Mouse (Mus musculus) megakaryocyte progenitor cell, adult 5-6 weeks (primary cell): ENCODE data around the gene Rnaseh2b. TPM values are rescaled to one million over a fixed set of nuclear protein-coding genes. Genes with fewer than 3 reads are reported as not detected.

Experiments used
- ATAC-seq: replicated peaks from 2 replicates; pipeline ENCODE4 v1.8.0; 2016; ENCODE audit warnings: mild to moderate bottlenecking, moderate TSS enrichment, inconsistent platforms; ENCODE audit not compliant: poor library complexity
- total RNA-seq, 2 experiments: library from RNA; stranded (forward) in 1 of 2; stranded (reverse) in 1 of 2; fragments of 157-497, 149-512 nt in 1 of 2; fragments of 200-1000 nt in 1 of 2; gene quantifications; 2 replicates each; pipeline versions ENCODE4 v1.2.3 to v1.2.4; 2015 to 2017

The Rnaseh2b gene
- total RNA-seq, 2 experiments from 2014 or later = 75.4 to 100 TPM

- ATAC-seq = peak; percentile 58
These were observed 19.3 kb downstream of the Rnaseh2b start for GRCm38 (mm10) chr14:62311672-62312071.

DNA sequence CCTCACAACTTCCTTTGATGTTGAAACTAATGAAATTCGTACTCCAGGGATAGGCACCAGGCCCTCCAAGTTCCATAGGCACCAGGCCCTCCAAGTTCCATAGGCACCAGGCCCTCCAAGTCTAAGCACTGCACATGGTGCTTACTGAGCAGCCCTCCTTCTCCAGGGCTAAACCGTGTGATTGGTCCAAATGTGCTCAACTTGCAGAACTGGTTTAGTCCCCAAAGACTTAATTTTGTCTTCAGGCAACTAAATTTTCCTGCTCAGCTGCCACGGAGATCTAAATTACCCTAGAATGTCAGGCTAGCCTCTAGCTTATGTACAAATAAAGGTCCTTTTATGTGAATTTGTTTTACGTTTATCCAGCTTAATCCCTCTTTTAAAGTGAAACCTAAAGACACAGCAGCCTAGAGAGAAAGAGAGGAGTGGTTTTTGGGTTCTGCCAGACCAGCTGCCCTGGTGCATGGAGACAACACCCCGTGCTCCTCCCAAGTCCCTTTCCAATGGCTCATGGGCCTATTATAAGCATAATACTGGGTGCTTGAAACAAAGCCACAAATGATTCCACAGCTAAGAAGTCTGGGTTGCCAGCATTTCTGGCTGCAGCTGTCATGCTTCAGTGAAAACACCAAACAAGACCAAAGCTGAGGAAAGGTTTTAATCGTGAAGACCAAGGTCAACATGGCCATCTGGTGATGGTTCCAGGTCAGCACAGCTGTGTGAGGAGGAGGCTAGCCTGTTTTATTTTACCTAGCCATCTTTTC lies 30.4 kb downstream of the Rnaseh2b start:
- ATAC-seq = no peak

DNA sequence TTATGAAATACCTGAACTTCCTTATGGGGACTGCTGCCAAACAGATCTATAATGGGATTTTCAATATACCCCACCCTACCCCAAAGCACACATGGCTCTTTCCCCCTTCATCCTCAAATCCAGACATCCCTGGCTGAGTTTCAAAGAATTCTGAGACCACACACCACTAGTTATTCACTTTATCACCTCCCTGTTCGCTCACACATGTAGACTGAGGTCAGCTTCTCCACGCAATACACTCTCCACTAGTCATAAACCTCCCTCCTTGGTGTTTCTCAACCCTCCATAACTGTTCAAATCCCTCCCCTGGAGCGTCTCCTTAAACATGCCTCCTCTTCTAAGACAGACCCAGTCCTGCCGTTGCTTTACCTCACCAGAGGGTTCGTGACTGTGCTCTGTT lies 31.1 kb downstream of the Rnaseh2b start:
- ATAC-seq = no peak

GRCm38 (mm10) chr14:62324943-62325342 lies 32.6 kb downstream of the Rnaseh2b start:
- ATAC-seq = no peak

DNA sequence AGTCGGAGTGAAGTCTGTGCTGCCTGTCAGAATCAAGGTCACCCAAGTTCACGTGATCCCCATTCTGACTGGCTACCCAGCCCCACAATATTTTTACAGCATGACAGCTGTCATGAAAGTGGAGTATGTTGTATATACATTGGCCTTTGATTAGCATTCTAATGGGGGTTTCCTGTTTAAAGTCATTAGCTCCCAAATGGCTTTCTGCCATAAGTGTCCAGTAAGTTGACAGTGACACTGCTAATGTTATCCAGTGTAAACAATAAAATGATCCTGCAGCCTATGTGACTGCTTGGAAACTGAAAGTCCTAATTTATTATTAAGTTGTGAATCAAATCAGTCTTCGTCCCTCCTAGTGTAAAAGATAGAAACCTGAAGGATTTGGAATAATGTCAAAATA lies 33.6 kb downstream of the Rnaseh2b start:
- no peak for ATAC-seq

DNA sequence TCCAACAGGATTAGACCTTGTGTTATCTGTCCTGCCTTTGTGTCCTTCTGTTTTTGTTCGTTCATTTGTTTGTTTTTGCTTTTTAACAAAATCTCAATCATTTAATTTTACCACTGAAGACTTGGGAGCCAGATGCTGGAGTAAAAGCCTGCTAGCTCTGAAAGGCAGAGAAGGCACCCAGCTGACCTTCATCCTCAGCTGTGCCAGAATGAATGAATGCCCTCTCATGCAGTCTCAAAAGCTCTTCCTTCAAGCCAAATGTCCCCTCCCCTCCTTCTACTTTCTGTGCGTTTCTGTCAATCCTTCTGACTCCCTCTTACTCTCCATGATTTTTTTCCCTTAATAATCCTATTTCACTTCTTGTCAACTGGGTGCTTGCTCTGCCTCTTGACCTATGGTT lies 34.8 kb downstream of the Rnaseh2b start:
- ATAC-seq = no peak

DNA sequence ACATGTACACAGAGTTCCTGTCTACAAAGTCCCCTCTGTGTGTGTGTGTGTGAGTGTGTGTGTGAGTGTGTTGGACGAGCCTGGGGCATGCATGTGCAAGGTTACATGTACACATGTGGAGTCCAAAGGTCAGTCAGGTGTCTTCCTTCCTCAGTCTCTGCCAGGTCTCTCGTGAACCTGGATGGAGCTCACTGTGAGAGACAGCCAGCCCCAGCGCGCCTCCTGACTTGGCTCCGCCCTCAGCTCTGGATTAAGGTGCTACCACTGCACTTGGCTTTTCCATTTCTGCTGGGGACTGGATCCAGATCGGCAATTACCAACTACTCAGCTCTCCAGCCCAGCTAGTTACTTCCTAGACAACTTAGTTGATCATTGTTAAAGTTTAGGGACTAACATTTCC lies 36.2 kb downstream of the Rnaseh2b start:
- no peak for ATAC-seq

GRCm38 (mm10) chr14:62329631-62330030 lies 37.2 kb downstream of the Rnaseh2b start:
- ATAC-seq = no peak

GRCm38 (mm10) chr14:62331457-62331856 lies 39.1 kb downstream of the Rnaseh2b start:
- ATAC-seq = no peak

DNA sequence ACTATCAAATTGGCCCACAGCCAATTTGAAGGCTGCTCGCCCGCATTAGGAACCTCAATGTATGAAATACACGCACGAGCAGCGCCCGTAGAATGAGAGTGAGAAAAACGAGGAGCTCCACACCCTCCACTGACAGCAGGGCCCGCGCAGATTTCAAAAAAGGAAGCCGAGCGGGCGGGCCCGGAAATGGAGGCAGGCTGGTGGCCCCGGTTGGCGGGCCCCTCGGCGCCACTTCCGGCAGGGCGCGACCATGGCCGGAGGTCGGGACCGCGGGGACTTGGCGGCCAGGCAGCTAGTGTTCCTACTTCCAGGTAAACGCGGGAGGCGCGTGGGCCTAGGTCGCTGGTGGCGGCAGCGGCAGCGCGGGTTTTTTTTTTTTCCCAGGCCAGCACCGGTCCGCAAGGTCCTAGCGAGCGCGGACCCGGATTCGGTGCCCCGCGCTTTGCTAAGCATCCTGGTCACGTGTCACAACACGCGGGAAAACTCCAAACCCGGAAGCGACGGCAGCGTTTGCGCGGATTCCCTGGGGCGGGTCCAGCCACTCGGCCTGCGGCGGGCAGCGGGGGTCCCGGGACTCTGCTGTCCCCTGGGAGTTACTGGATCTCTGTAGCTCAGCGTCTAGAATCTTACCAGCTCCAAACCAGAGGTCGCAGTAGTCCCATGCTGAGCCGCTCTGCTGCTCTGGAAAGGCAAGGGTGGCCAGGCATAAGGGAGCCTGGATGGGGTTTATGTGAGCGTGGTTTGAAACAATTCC lies 39.7 kb downstream of the Rnaseh2b start:
- peak; percentile 88 for ATAC-seq

- peak; percentile 47 for ATAC-seq
These were observed 41.7 kb downstream of the Rnaseh2b start for GRCm38 (mm10) chr14:62333909-62334687.

GRCm38 (mm10) chr14:62339196-62339595 lies 46.8 kb downstream of the Rnaseh2b start:
- no peak for ATAC-seq

DNA sequence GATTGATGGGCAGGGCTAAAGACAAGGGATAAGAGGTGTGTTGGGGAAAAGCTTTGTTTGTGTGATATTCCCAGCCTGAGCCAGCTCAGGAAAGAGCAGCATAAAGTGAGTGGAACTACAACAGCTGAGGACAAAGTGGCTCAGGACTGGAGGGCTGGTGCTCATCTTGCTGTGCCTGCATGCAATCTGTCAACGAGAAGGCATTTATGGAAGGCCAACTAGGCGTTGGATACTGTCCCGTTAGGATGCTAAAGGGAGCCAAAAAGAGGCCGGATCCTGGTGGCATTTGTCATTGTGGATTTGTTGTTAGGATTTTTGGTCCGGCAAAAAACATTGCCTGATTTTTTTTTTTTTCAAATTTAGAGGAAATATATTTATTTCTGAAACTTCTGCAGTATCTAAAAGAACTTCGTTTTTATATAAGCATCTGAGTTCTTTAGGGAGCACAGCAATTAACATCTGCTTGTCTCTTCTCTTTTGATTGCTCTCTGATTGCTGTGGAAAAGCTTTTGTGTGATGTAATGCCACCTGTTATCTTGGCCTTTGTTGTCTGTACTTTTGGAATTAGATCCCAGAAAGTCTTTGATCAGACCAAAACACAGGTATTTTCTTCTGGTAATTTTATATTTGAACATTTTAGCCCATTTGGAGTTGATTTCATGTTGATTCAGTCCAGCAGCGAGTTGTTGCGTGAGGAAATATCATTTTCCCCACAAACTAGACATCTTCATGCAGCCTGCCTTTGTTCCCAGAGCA lies 49.7 kb downstream of the Rnaseh2b start:
- ATAC-seq = no peak

DNA sequence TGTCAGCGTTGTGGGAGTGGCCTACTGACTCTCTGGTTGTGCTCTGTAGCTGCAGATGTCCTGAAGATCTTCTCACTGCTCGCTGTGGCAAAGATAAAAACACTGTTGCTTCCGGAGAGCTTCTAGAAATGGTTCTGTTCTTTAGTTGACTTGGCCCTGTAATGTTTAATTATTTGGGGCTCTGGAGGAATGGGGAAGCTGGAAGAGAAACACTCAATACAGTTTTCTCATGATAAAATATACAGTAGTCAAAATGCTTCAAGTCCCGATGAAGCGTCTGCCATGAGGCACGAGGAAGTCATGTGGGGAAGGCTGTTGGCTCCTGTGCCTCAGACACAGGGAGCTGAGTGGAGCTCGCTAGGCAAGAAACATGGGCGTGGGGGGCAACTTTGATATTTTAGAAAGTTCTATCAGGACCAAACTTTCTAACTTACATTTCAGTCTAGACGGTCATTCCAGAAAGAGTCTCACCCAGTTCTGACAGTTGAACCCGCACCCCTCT lies 50.3 kb downstream of the Rnaseh2b start:
- peak; percentile 88 for ATAC-seq

GRCm38 (mm10) chr14:62346570-62346969 lies 54.2 kb downstream of the Rnaseh2b start:
- ATAC-seq = no peak

DNA sequence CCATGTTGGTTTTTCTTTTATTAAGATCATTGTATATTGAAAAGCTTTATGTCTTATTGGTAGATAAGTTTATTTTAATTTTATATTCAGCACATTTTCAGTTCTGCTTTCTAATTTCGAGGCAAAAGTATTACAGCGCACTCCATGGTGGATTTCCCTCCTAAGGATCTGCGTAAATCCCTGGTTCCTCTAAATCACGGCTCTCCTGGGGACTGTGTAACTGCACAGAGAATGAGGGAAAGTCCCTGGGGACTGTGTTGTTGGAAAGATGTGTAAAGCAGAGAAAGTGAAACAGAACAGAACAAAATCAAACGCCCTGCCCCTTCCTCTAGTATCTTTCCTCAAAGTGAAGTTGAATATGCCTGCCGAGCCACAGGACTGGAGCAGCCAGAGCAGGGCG lies 54.7 kb downstream of the Rnaseh2b start:
- no peak for ATAC-seq

GRCm38 (mm10) chr14:62349786-62350185 lies 57.4 kb downstream of the Rnaseh2b start:
- no peak for ATAC-seq

DNA sequence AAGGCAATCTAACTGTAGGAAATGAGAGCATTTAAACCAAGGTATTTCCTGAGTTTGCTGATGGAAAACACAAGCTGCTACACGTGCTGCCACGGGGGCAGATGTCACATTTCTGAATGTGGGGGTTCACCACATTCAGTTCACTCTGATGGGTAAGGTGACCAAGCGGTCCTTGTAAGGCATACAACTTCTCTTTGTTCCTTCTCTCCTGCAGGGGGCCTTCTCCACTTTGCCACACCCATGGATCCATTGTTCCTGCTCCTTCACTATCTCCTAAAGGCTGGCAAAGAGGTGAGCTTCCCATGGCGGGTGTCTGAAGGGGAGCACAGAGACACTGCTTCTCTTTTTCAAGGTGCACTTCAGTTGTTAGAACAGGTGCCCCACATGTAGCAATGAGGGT lies 57.8 kb downstream of the Rnaseh2b start:
- ATAC-seq = no peak

DNA sequence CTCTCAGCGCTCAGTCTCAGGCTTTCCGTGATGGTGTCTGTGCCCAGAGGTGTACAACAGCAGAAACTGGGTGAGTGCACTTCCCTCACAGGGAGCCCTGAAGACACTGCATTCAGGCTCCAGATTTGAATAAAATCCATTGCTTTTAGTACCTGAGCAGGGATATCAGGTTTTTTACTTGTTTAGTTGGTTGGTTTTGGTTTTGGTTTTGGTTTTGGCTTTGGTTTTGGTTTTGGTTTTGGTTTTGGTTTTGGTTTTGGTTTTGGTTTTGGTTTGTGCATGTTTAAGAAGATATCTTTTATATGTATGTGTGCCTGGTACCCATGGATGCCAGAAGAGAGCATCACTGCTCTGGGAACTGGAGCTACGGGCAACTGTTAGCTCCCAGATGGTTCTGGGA lies 58.5 kb downstream of the Rnaseh2b start:
- no peak for ATAC-seq

DNA sequence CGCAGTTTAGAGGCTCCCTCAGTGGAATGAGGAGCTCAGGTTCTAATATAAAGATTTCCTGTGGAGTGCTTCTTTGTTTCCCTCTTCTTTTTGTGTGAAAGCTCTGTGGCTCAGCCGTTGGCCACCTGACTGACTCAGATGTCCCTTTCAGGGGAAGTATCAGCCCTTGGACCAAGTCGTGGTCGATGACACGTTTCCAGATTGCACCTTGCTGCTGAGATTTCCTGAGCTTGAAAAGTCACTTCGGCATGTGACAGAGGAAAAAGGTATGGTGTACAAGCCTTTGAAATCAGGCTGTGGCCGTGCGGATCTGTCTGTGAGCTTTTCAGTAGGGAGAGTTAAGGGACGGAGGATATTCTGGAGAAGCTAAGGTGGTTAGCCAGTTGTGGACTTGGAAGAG lies 61.0 kb downstream of the Rnaseh2b start:
- no peak for ATAC-seq

DNA sequence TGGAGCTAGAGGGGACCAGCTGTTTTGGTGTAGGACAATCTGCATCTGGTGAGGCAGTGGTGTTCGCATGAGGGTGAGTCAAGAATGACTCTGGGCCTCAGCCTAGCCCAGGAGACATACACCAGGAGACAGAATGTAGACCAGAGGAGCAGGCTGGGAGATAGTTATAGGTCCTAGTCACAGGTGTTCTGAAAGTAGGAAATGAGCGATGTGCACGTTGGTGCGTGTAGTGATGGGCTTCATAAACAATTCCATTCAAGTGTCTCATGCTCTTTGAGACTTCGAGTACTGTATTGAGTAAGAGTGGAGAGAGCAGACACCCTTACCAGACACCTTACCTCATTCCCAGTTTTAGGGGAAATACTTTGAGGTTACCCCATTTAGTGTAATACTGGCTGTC lies 61.4 kb downstream of the Rnaseh2b start:
- ATAC-seq = peak; percentile 26; the same call in 1 of the 2 replicates
